Mouse (Mus musculus) kidney, embryonic 16.5 days (tissue): Measurements from ENCODE around the gene Taok1. TPM values are rescaled to one million over a fixed set of nuclear protein-coding genes. Genes with fewer than 3 reads are reported as not detected.
"Not testable (repeated sequence)": the region's sequence is repeated elsewhere in the genome, so short reads cannot be mapped to it uniquely, and the experiment has no call there.

Experiments
- ATAC-seq: fragments of 200-750 bp; cut with Nextera tagmentation; 2 replicates; pipeline ENCODE4 v1.8.0; 2017; ENCODE audit warnings: moderate TSS enrichment; ENCODE audit not compliant: low FRiP score, low TSS enrichment
- H3K27ac ChIP-seq: fragments of 300-500 bp; sonication (generic); 2 replicates; pipeline ENCODE4 v1.5.1; 2014; ENCODE audit warnings: low read length
- H3K27me3 ChIP-seq: fragments of 300-500 bp; sonication (generic); 2 replicates; pipeline ENCODE4 v1.6.1; 2014; ENCODE audit warnings: low read length, control low read depth, mixed read lengths; ENCODE audit not compliant: insufficient read depth
- H3K36me3 ChIP-seq: fragments of 300-500 bp; sonication (generic); 2 replicates; pipeline ENCODE4 v1.6.1; 2014; ENCODE audit warnings: low read length, control low read depth, mixed read lengths; ENCODE audit not compliant: insufficient read depth
- H3K4me1 ChIP-seq: fragments of 300-500 bp; sonication (generic); 2 replicates; pipeline ENCODE4 v1.6.1; 2014; ENCODE audit warnings: low read length, control low read depth, mixed read lengths; ENCODE audit not compliant: insufficient read depth
- H3K4me2 ChIP-seq: fragments of 300-500 bp; sonication (generic); replicated peaks from 2 replicates; pipeline ENCODE4 v1.6.1; 2014; ENCODE audit warnings: low read depth, low read length
- H3K4me3 ChIP-seq: fragments of 300-500 bp; sonication (generic); 2 replicates; pipeline ENCODE4 v1.5.1; 2014; ENCODE audit warnings: mild to moderate bottlenecking, low read length
- H3K9ac ChIP-seq: fragments of 300-500 bp; sonication (generic); replicated peaks from 2 replicates; pipeline ENCODE4 v1.6.1; 2014; ENCODE audit warnings: low read length
- H3K9me3 ChIP-seq: fragments of 300-500 bp; sonication (generic); 2 replicates; pipeline ENCODE4 v1.6.1; 2016; ENCODE audit warnings: low read length, control low read depth
- WGBS: fragments of 180-500 bp; shearing (Covaris S2); extraction: QIAGEN DNeasy Blood & Tissue Kit; methylation state at CpG from one replicate; pipeline ENCODE4 v1.1.7; 2014; 5-methylcytosine and 5-hydroxymethylcytosine counted together
- polyA plus RNA-seq: library from polyadenylated mRNA; unstranded; fragments of >200 nt; fragmentation: Nextera tagmentation; extraction: Ambion mirVana; gene quantifications from 2 replicates; pipeline ENCODE4 v1.2.1, GENCODE M21; 2015

The Taok1 gene
- polyA plus RNA-seq: 12.8 and 16.0 TPM in 2 replicates

- peak within 1 kb of the TSS; percentile 97 for H3K4me3 ChIP-seq
- WGBS: 1% methylated on average over 38 of the region's 71 CpGs
- no peaks in the 10 kb centered on the region for H3K36me3 ChIP-seq
- H3K9ac ChIP-seq: peak within 1 kb of the TSS; percentile 100
- peak; percentile 92 for ATAC-seq
- peak within 1 kb of the TSS; percentile 97 for H3K27ac ChIP-seq
- peaks cover 16% of the 10 kb centered on the region for H3K4me1 ChIP-seq
- H3K4me2 ChIP-seq: peak within 1 kb of the TSS; percentile 92
- H3K27me3 ChIP-seq: no peaks in the 10 kb centered on the region
- no peaks in the 10 kb centered on the region for H3K9me3 ChIP-seq
Measured at GRCm38 (mm10) chr11:77607538-77608455, at the start of gene Taok1. TSS of gene Taok1 (minus strand) at chr11:77607815.

DNA sequence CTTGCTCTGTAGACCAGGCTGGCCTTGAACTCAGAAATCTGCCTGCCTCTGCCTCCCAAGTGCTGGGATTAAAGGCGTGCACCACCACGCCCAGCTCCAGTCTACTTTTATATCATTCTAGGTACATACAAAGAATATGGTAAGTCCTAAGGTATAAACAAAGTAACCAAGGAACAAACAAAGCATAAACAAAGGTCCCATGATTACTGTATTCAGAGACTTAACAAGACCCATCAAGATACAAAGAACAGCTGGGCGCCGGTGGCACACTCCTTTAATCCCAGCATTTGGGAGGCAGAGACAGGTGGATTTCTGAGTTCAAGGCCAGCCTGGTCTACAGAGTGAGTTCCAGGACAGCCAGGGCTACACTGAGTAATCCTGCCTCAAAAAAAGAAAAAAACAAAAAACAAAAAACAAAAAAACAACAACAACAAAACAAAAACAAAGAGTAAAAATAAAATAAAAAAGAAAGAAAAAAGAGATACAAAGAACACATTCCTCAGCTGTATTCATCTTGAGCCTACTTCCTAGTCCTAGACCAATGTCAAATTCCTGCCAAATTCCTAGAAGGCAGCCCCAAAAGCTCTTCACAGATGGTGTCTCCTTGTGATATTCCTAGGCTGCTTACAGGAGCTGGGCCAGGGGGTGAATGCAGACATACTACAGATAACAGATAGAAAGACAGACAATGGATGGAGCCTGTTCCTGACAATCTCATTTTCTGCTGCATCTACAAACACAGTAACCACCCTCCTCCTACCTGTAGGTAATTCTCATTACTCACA lies 46.0 kb upstream of the Taok1 start:
- H3K4me2 ChIP-seq, H3K4me3 ChIP-seq, ATAC-seq, H3K27ac ChIP-seq, H3K4me1 ChIP-seq, H3K36me3 ChIP-seq, H3K9me3 ChIP-seq, H3K9ac ChIP-seq, H3K27me3 ChIP-seq: not testable (repeated sequence)
- WGBS: 94% methylated on average over 4 of the region's 4 CpGs

DNA sequence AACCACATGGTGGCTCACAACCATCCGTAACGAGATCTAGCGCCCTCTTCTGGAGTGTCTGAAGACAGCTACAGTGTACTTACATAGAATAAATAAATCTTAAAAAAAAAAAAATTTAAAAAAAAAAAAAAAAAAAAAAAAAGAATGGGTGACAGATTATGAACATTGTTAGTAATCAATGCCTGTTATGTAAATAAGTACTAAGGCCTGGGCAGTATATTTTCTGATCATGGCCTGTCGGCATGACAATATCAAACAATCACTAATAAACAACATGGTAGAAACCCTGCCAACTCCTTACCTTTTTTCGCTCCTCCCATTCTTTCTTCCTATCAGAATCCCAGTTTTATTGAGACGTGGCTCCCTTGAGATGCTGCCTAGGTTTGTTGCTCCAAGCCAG lies 44.9 kb upstream of the Taok1 start:
- Histone ChIP-seq H3K9me3 (no peaks in the 10 kb centered on the region), H3K4me3 (no peak overlapping the region), H3K9ac (no peak overlapping the region), H3K27me3 (no peaks in the 10 kb centered on the region), H3K27ac (no peak overlapping the region), H3K4me1 (no peaks in the 10 kb centered on the region), H3K4me2 (no peak overlapping the region), H3K36me3 (no peaks in the 10 kb centered on the region)
- 61% methylated on average over 6 of the region's 6 CpGs for WGBS
- ATAC-seq: no peak

GRCm38 (mm10) chr11:77648878-77649277 lies 41.3 kb upstream of the Taok1 start:
- ATAC-seq: no peak
- no peaks in the 10 kb centered on the region for H3K9me3 ChIP-seq
- H3K36me3 ChIP-seq: no peaks in the 10 kb centered on the region
- 62% methylated on average over 7 of the region's 7 CpGs for WGBS
- no peaks in the 10 kb centered on the region for H3K27me3 ChIP-seq
- no peak overlapping the region for H3K4me3 ChIP-seq
- H3K9ac ChIP-seq: no peak overlapping the region
- H3K4me1 ChIP-seq: no peaks in the 10 kb centered on the region
- no peak overlapping the region for H3K27ac ChIP-seq
- H3K4me2 ChIP-seq: no peak overlapping the region

GRCm38 (mm10) chr11:77645481-77645880 lies 37.9 kb upstream of the Taok1 start:
- ATAC-seq: no peak

GRCm38 (mm10) chr11:77641390-77641789 lies 33.8 kb upstream of the Taok1 start:
- no peaks in the 10 kb centered on the region for H3K4me1 ChIP-seq
- no peaks in the 10 kb centered on the region for H3K36me3 ChIP-seq
- no peak overlapping the region for H3K27ac ChIP-seq
- 72% methylated on average over 9 of the region's 9 CpGs for WGBS
- H3K9me3 ChIP-seq: no peaks in the 10 kb centered on the region
- no peak overlapping the region for H3K4me2 ChIP-seq
- no peaks in the 10 kb centered on the region for H3K27me3 ChIP-seq
- H3K4me3 ChIP-seq: no peak overlapping the region
- ATAC-seq: no peak
- H3K9ac ChIP-seq: no peak overlapping the region

More at GRCm38 (mm10) chr11:77645481-77645880, 37.9 kb upstream of the Taok1 start:
- no peaks in the 10 kb centered on the region for H3K4me1 ChIP-seq
- no peak overlapping the region for H3K27ac ChIP-seq
- WGBS: 87% methylated on average over 4 of the region's 4 CpGs
- no peak overlapping the region for H3K4me3 ChIP-seq
- no peaks in the 10 kb centered on the region for H3K9me3 ChIP-seq
- H3K9ac ChIP-seq: no peak overlapping the region
- no peaks in the 10 kb centered on the region for H3K27me3 ChIP-seq
- H3K4me2 ChIP-seq: no peak overlapping the region
- H3K36me3 ChIP-seq: no peaks in the 10 kb centered on the region

GRCm38 (mm10) chr11:77630257-77630670 lies 22.6 kb upstream of the Taok1 start:
- peak overlapping the region; percentile 66 for H3K4me2 ChIP-seq
- no peaks in the 10 kb centered on the region for H3K27me3 ChIP-seq
- H3K27ac ChIP-seq: no peak overlapping the region
- H3K4me3 ChIP-seq: peak overlapping the region; percentile 42
- 11% methylated on average over 8 of the region's 8 CpGs for WGBS
- 0 out of 2 replicates have a peak, but pooled peaks cover 3% of the 10 kb centered on the region for H3K4me1 ChIP-seq
- no peaks in the 10 kb centered on the region for H3K36me3 ChIP-seq
- H3K9ac ChIP-seq: peak overlapping the region; percentile 59
- no peaks in the 10 kb centered on the region for H3K9me3 ChIP-seq
- ATAC-seq: 0 out of 2 replicates have a peak, but pooled peaks have one; percentile 46

DNA sequence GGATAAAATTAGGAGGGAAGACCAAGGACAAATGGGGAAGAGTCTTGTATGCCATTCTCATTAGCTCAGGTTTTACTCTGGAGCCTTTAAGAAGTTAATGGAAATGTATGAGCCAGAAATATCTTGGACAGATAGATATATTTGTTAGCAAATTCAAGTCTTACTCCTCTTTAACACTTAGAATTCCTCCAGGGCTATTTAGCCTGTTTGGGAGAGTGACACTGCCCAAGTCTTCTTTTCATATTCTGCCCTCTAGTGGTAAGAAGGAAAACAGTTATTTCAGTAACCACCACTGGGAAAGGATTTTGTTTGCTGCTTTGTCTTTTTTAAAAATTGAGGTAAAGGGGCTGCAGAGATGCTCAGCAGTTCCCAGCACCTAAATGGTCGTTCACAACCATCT lies 21.9 kb upstream of the Taok1 start:
- Histone ChIP-seq H3K36me3 (no peaks in the 10 kb centered on the region), H3K4me2 (no peak overlapping the region), H3K27me3 (no peaks in the 10 kb centered on the region), H3K4me3 (no peak overlapping the region), H3K4me1 (peaks cover 9% of the 10 kb centered on the region; the same call in 1 of the 2 replicates), H3K9ac (no peak overlapping the region), H3K9me3 (no peaks in the 10 kb centered on the region), H3K27ac (no peak overlapping the region)
- ATAC-seq: no peak
- WGBS: 0% methylated on average over 1 of the region's 1 CpGs

- H3K9me3 ChIP-seq: no peaks in the 10 kb centered on the region
- ATAC-seq: no peak
- no peak overlapping the region for H3K4me2 ChIP-seq
- no peak overlapping the region for H3K9ac ChIP-seq
- H3K4me1 ChIP-seq: peaks cover 15% of the 10 kb centered on the region; the same call in 1 of the 2 replicates
- no peak overlapping the region for H3K4me3 ChIP-seq
- H3K27me3 ChIP-seq: 0 out of 2 replicates have a peak, but pooled peaks cover 2% of the 10 kb centered on the region
- H3K36me3 ChIP-seq: no peaks in the 10 kb centered on the region
- 63% methylated on average over 5 of the region's 5 CpGs for WGBS
- H3K27ac ChIP-seq: no peak overlapping the region
Measured at GRCm38 (mm10) chr11:77626596-77627535, 19.3 kb upstream of the Taok1 start.
